Mouse (Mus musculus) fat pad, adult 2 months (tissue): ENCODE measurements around the gene Gmnn.
"Not testable (repeated sequence)": the region's sequence is repeated elsewhere in the genome, so short reads cannot be mapped to it uniquely, and the experiment has no call there.

Experiments used
- DNase-seq: peaks from one replicate; pipeline ENCODE4 v3.0.0-alpha.2; 2011; ENCODE audit warnings: low read depth, low spot score; ENCODE audit errors: extremely low read depth

Gene Gmnn

GRCm38 (mm10) chr13:24761403-24762227 is at the start of gene Gmnn:
Gene Gmnn, minus strand, starts transcription at chr13:24761923.
- no peak for DNase-seq

DNA sequence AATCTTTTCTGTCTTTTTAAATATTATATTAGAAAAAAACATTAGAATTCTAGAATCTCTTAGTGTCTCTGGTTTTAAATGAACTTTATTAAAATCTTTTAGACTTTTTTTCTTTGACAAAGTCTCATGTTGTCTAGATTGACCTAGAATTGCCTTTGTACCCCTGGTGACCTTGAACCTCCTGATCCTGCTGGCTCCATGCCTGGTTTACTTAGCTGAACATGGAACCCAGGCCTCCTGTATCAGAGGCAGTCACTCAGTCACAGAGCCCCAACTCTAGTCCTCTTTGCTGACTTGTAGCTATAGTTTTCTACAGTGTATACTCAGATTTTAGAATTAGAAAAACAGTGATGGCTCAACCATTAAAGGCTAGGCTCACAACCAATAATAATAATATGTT is 44.4 kb upstream of the Gmnn start:
- no peak for DNase-seq

DNA sequence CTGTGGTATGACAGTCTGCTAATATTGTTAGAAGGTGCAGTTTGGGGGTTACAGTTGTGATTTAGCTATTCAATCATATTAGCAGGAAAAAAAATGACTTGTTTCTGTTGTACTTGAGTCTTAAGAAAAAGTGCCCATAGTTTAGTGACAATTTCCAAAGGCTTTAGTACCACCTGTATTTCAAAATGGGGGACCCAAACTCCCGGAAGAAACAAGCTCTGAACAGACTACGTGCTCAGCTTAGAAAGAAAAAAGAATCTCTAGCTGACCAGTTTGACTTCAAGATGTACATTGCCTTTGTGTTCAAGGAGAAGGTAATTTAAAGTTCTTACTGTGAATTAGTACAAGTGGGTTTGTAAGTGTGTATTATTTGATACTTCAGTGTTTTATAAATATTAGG is 41.5 kb upstream of the Gmnn start:
- DNase-seq: no peak

- no peak for DNase-seq
Measured at GRCm38 (mm10) chr13:24802131-24802691, 40.5 kb upstream of the Gmnn start.

GRCm38 (mm10) chr13:24801308-24801921 is 39.7 kb upstream of the Gmnn start, which contains the start of gene BC005537:
Gene BC005537, plus strand, starts transcription at chr13:24801657.
- DNase-seq: no peak

GRCm38 (mm10) chr13:24800674-24801307 is 39.1 kb upstream of the Gmnn start:
- DNase-seq: no peak

- no peak for DNase-seq
Measured at GRCm38 (mm10) chr13:24799925-24800673, 38.4 kb upstream of the Gmnn start.

GRCm38 (mm10) chr13:24799378-24799777 is 37.7 kb upstream of the Gmnn start:
- no peak for DNase-seq

- DNase-seq: no peak
Measured at GRCm38 (mm10) chr13:24798686-24799085, 37.0 kb upstream of the Gmnn start.

DNA sequence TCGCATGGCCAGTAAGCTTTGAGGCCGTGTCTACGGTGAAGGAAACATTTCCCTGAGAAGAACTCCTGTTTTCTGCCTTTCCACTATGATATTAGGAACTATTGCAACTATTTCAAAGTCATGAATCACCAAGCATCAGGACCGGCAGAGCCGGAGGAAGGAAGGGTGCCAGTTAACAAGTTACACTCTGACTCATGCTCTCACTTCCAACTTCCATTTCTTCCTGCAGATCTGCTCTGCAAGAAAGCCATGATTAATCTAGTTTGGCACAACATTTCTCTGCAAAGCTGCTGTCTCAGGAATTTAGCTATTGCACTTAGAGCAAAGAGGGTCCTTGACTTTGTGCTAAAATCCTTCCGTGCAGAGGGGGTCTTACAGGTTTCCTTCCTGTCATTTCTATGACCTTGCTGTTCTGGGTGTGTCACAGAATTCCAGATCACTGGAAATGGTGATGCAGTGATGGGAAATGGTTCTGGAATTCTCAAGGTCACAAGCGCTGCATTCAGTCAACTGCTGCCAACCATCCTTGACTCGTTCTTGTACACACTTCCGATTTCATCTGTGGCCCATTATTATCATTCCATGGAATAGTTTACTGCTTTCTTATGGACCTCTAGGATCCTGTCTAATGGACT is 30.8 kb upstream of the Gmnn start:
- no peak for DNase-seq

- DNase-seq: no peak
Measured at GRCm38 (mm10) chr13:24791349-24791748, 29.6 kb upstream of the Gmnn start.

- no peak for DNase-seq
Measured at GRCm38 (mm10) chr13:24787477-24787876, 25.8 kb upstream of the Gmnn start.

GRCm38 (mm10) chr13:24786014-24786490 is 24.3 kb upstream of the Gmnn start:
- DNase-seq: no peak

DNA sequence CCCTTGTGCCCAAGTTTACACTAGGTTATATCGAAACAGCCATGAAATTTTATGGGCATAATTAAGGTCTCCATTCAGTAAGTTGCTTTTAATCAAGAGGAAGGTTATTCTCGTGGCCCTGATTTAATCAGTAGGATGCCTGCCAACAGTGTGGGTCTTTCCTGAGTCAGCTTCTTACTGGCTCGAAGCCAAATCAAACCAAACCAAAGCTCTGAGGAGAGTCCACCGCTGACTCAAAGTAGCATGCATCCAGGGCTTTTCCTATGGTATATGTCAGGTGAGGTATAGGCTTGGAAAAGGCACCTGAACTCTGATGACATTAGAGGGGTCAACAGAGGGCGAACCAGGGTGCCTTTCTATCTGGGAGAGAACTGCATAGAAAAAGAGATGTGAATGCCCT is 20.2 kb upstream of the Gmnn start:
- no peak for DNase-seq

DNA sequence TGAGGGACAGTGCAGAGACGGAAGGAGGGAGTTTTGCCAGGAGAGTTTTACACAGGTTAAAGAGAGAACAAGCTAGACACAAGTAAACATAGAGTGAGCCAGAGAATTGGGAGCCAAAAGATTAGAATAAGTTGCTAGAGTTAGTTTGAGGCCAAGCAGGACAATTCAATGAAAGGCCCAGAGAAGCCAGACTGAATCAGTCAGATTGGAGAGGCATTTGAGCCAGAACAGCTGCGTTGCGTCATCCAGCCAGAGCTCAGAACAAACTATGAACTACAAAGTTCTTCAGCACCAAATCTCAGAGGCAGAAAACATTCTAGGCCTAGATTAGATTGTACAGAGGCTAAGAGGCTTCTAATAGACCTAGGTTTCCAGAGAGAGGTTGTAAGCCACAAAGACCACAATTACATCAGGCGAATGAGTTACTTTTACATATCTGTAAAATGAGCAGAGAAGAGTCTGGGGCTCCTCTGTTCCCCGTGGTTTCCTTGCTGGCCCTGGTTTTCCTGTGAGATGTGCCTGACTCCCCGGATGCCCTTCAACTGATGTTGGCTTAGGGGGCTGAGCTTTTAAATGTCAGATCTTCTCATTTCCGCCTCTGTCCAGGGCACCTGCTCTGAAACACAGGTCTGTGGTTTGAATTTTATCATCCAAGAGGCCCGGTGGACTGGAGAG is 17.1 kb upstream of the Gmnn start:
- DNase-seq: no peak

- no peak for DNase-seq
Measured at GRCm38 (mm10) chr13:24778026-24778425, 16.3 kb upstream of the Gmnn start.

DNA sequence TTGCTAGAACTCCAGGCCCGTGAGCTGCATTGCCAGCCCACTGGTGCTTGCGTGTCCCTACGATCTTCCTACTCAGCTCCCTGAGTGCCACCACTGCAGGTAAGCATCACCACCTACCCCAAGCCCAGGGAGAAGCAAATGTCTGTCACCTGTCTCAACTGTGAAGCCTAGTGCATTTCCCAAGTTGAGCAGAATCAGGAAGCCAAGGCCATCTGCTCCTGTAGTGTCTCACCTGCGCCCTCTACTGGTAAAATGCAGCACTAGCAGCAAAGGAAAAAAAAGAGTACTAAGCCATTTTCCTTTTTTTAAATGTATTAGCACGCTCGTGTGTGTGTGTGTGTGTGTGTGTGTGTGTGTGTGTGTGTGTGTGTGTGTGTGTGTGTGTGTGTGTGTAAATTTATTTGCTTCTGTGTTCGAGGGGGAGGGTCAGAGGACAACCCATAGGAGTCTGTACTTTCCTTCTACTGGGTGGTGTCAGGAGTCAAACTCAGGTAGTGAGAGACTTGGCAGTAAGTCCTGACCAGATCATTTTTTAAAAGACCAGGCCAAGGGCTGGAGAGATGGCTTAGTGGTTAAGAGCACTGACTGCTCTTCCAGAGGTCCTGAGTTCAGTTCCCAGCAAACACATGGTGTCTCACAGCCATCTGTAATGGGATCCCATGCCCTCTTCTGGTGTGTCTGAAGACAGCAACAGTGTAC is 14.6 kb upstream of the Gmnn start:
- DNase-seq: no peak

DNA sequence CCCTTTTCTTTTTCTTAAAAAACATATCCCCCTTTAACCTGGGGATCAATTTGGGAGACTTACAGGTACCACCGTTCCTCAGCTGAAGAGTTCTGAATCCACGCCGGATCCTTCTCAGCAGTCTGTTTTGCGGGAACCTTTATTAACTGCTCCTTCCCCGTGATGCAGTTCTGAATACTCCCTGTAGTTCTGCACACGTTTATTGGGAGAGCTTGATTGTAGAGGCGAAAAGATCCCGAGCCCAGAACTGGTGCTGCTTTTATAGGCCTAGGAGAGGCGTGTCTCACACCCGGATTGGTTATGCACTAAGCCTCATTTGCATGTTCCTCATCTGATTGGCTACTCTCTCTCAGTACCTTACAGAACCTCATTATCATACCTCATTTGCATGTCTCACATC is 9.8 kb upstream of the Gmnn start:
- DNase-seq: not testable (repeated sequence)

GRCm38 (mm10) chr13:24767809-24768208 is 6.1 kb upstream of the Gmnn start:
- DNase-seq: not testable (repeated sequence)
